Mouse (Mus musculus): ENCODE results near the gene Pou2f1. TPM values are rescaled to one million over a fixed set of nuclear protein-coding genes. Genes with fewer than 3 reads are reported as not detected.

The Pou2f1 gene
- total and polyA plus RNA-seq, 3 experiments = 4.6 to 10.2 TPM; not detected in 1

GRCm38 (mm10) chr1:165822031-165822430 is 180.4 kb downstream of the Pou2f1 start:
- H3K9ac ChIP-seq (ENCODE audit: control insufficient read depth, low read depth, low read length, poor library complexity, severe bottlenecking) = no peak overlapping the region
- H3K4me1 ChIP-seq (ENCODE audit: control insufficient read depth in 1 of 2, insufficient read depth in 2 of 2, low read length in 2 of 2) = peaks cover 0 to 6% of the 10 kb centered on the region in 2 experiments; a peak in 1 of 4 replicates
- H3K79me2 ChIP-seq (ENCODE audit: control insufficient read depth, insufficient read depth, low read length, poor library complexity) = no peaks in the 10 kb centered on the region
- peaks cover 0 to 2% of the 10 kb centered on the region in 2 experiments; a peak in 1 of 4 replicates for H3K27me3 ChIP-seq (ENCODE audit: control insufficient read depth in 1 of 2, insufficient read depth in 2 of 2, low read length in 2 of 2)
- TF ChIP-seq MAFK (IDR thresholded peaks at IDR 0.05; ENCODE audit: borderline replicate concordance, low read depth, low read length) = no peak
- no peak for TF ChIP-seq NRF1 (IDR thresholded peaks at IDR 0.05; ENCODE audit: insufficient read depth, low read depth, low read length, poor library complexity, severe bottlenecking)
- no peak for TF ChIP-seq CHD1 (IDR thresholded peaks at IDR 0.05; ENCODE audit: low read depth, low read length)
- no peak for TF ChIP-seq MEF2A (IDR thresholded peaks at IDR 0.05; ENCODE audit: extremely low read depth, insufficient replicate concordance, low read depth, low read length, poor library complexity, severe bottlenecking)
- TF ChIP-seq ETS1 (IDR thresholded peaks at IDR 0.05; ENCODE audit: low read depth, low read length) = no peak
- no peak for TF ChIP-seq TCF12 (IDR thresholded peaks at IDR 0.05; ENCODE audit: low read depth, low read length)
- no peak for TF ChIP-seq GABPA (IDR thresholded peaks at IDR 0.05; ENCODE audit: low read depth, low read length)
- TF ChIP-seq KAT2A (conservative IDR thresholded peaks at IDR 0.05; ENCODE audit: low read depth, low read length) = no peak
- no peak for TF ChIP-seq GATA1 (IDR thresholded peaks at IDR 0.05; ENCODE audit: low read depth, low read length)
- TF ChIP-seq E2F4 (IDR thresholded peaks at IDR 0.05; ENCODE audit: borderline replicate concordance, low read depth, low read length) = no peak
- TF ChIP-seq RCOR1 (IDR thresholded peaks at IDR 0.05; ENCODE audit: low read depth, low read length) = no peak
- TF ChIP-seq ELF1 (IDR thresholded peaks at IDR 0.05; ENCODE audit: low read depth, low read length) = no peak
- no peak for TF ChIP-seq MYB (IDR thresholded peaks at IDR 0.05; ENCODE audit: low read depth, low read length)
- TF ChIP-seq USF2 (IDR thresholded peaks at IDR 0.05; ENCODE audit: borderline replicate concordance in 1 of 2, insufficient read depth in 1 of 2, low read depth in 1 of 2, low read length in 2 of 2) = no peak
- no peaks in the 10 kb centered on the region for H3K9me3 ChIP-seq (replicated peaks; ENCODE audit: insufficient read depth, low read length)
- H3K27ac ChIP-seq (ENCODE audit: control insufficient read depth, low read depth, low read length) = no peak overlapping the region
- no peak for DNase-seq (ENCODE audit: low read depth, low spot score)
- no peaks in the 10 kb centered on the region for H3K36me3 ChIP-seq (ENCODE audit: control insufficient read depth in 1 of 2, insufficient read depth in 2 of 2, low read length in 2 of 2)
- no peak overlapping the region for H3K4me3 ChIP-seq (ENCODE audit: control insufficient read depth in 1 of 2, insufficient read depth in 1 of 2, low read depth in 2 of 2, low read length in 2 of 2)

DNA sequence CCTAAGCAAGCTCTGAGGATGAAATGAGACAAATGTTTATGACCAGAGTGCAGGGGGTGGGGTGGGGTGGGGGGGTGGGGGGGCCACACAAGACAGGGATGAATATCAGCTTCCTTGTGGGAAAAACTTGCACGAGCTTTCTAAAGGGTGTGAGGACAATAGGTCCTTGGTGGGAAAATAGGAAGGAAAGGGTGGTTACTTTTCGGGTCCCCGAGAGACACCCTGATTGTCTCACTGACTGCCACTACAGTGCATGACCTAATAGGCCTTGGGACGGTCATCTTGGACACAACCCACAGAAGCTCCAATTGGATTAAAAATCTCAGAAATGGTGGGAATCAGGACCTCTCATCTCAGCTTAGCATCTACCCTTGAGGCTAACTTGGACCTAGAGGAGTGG is 183.3 kb downstream of the Pou2f1 start:
- Histone ChIP-seq H3K4me3 (ENCODE audit: control insufficient read depth in 1 of 2, insufficient read depth in 1 of 2, low read depth in 2 of 2, low read length in 2 of 2) (no peak overlapping the region), H3K9ac (ENCODE audit: control insufficient read depth, low read depth, low read length, poor library complexity, severe bottlenecking) (no peak overlapping the region), H3K27ac (ENCODE audit: control insufficient read depth, low read depth, low read length) (no peak overlapping the region), H3K9me3 (replicated peaks; ENCODE audit: insufficient read depth, low read length) (no peaks in the 10 kb centered on the region), H3K27me3 (ENCODE audit: control insufficient read depth in 1 of 2, insufficient read depth in 2 of 2, low read length in 2 of 2) (0 out of 4 replicates have a peak, but pooled peaks cover 0 to 2% of the 10 kb centered on the region in 2 experiments), H3K79me2 (ENCODE audit: control insufficient read depth, insufficient read depth, low read length, poor library complexity) (no peaks in the 10 kb centered on the region), H3K4me1 (ENCODE audit: control insufficient read depth in 1 of 2, insufficient read depth in 2 of 2, low read length in 2 of 2) (peaks cover 0 to 6% of the 10 kb centered on the region in 2 experiments; a peak in 1 of 4 replicates), H3K36me3 (ENCODE audit: control insufficient read depth in 1 of 2, insufficient read depth in 2 of 2, low read length in 2 of 2) (no peaks in the 10 kb centered on the region)
- no peak for TF ChIP-seq ZKSCAN1 (IDR thresholded peaks at IDR 0.05; ENCODE audit: low read depth, low read length)
- DNase-seq (ENCODE audit: low read depth, low spot score) = no peak

Data from MEL (cell line).